Mouse (Mus musculus): ENCODE results near the gene Scgb1b2.

The Scgb1b2 gene

DNA sequence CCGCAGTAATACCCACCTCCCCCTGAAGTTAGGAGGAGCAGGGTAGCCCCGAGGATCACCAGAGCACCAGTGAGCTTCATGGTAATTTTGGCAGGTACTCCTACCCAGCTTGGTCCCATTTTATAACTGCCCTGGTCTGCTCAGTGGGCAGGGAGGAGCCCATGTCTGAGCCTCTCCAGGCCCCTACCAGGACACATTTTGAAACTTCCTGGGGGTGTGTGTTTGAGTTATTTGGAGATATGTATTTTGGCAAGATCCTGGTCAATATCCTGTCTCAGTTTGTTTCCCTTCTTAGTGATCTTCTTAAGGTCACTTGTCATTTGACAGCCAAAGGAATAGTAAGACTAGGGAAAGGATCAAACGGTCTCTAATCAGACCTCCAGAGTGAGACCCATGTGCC is at the start of gene Scgb1b2:
Scgb1b2 (minus strand) TSS at position 101 of the 400 bp plus-strand sequence.
- no peak for DNase-seq

GRCm38 (mm10) chr7:31290208-31290607 is 1.4 kb downstream of the Scgb1b2 start, which contains the start of gene Scgb2b2:
Gene Scgb2b2 (plus strand): TSS chr7:31290508.
- no peak for DNase-seq
